Mouse (Mus musculus) small intestine, adult 2 months (tissue): ENCODE data around the gene Ppp1r8. TPM values are rescaled to one million over a fixed set of nuclear protein-coding genes. Genes with fewer than 3 reads are reported as not detected.

Experiments used
- H3K27ac ChIP-seq: fragments of 200-500 bp; 2 replicates; pipeline ENCODE4 v1.5.1; 2012; ENCODE audit warnings: low read depth, low read length, control low read depth, inconsistent platforms; ENCODE audit not compliant: insufficient read depth
- H3K27me3 ChIP-seq: fragments of 200-500 bp; 2 replicates; pipeline ENCODE4 v1.6.1; 2012; ENCODE audit warnings: mild to moderate bottlenecking, moderate library complexity, low read length, inconsistent platforms; ENCODE audit not compliant: control insufficient read depth, insufficient read depth
- H3K36me3 ChIP-seq: fragments of 200-500 bp; 2 replicates; pipeline ENCODE4 v1.6.1; 2012; ENCODE audit warnings: mild to moderate bottlenecking, low read length, control low read depth, inconsistent platforms; ENCODE audit not compliant: control insufficient read depth, insufficient read depth
- H3K4me1 ChIP-seq: fragments of 200-500 bp; 2 replicates; pipeline ENCODE4 v1.6.1; 2012; ENCODE audit warnings: low read length, inconsistent platforms, mixed read lengths; ENCODE audit not compliant: control insufficient read depth, insufficient read depth, insufficient read length
- H3K4me3 ChIP-seq: fragments of 200-500 bp; 2 replicates; pipeline ENCODE4 v1.5.1; 2012; ENCODE audit warnings: low read depth, mild to moderate bottlenecking, control low read depth, inconsistent platforms, low read length, moderate library complexity
- CTCF ChIP-seq: fragments of 200-500 bp; IDR thresholded peaks from 2 replicates; pipeline ENCODE4 v1.5.1; 2012; ENCODE audit warnings: low read depth, mild to moderate bottlenecking, control low read depth, inconsistent platforms, low read length, moderate library complexity, mixed read lengths; ENCODE audit not compliant: insufficient replicate concordance, insufficient read length; ENCODE audit errors: extremely low read depth
- POLR2A ChIP-seq: fragments of 200-500 bp; IDR thresholded peaks from 2 replicates; pipeline ENCODE4 v1.6.1; 2012; ENCODE audit warnings: low read depth, mild to moderate bottlenecking, control low read depth, inconsistent platforms, low read length, moderate library complexity
- WGBS: fragments of 180-500 bp; shearing (Covaris S2); methylation state at CpG from one replicate; pipeline ENCODE4 v1.1.7; 2018; 5-methylcytosine and 5-hydroxymethylcytosine counted together
- polyA plus RNA-seq: library from polyadenylated mRNA; depleted of rRNA; stranded (reverse); fragments of >200 nt; gene quantifications from 2 replicates; pipeline ENCODE4 v1.2.3, GENCODE M21; 2012; rRNA removed

Gene Ppp1r8
- 8.0 and 15.6 TPM in 2 replicates for polyA plus RNA-seq

GRCm38 (mm10) chr4:132842970-132843704 is at the start of gene Ppp1r8:
Gene Ppp1r8, minus strand, starts transcription at chr4:132843169.
- Histone ChIP-seq H3K27me3 (no peaks in the 10 kb centered on the region), H3K27ac (no peak within 1 kb of the TSS), H3K36me3 (peaks cover 5% of the 10 kb centered on the region), H3K4me3 (peak within 1 kb of the TSS; percentile 77), H3K4me1 (no peaks in the 10 kb centered on the region)
- peak; percentile 91 for TF ChIP-seq POLR2A
- peak; percentile 39; the same call in 1 of the 2 replicates for TF ChIP-seq CTCF
- 1% methylated on average over 40 of the region's 40 CpGs for WGBS

- Histone ChIP-seq H3K27ac (peak overlapping the region; percentile 38), H3K4me3 (peak overlapping the region; percentile 88)
Measured at GRCm38 (mm10) chr4:132884844-132885374, 41.9 kb upstream of the Ppp1r8 start.

GRCm38 (mm10) chr4:132884064-132884843 is 41.3 kb upstream of the Ppp1r8 start, which contains the start of gene Stx12:
Gene Stx12, minus strand, starts transcription at chr4:132884509.
- Histone ChIP-seq H3K4me3 (peak within 1 kb of the TSS; percentile 88), H3K27ac (peak within 1 kb of the TSS; percentile 92), H3K4me1 (peaks cover 14% of the 10 kb centered on the region; the same call in 1 of the 2 replicates), H3K36me3 (peaks cover 10% of the 10 kb centered on the region), H3K27me3 (no peaks in the 10 kb centered on the region)
- WGBS, result under 1% methylated on average over 72 of the region's 72 CpGs
- TF ChIP-seq CTCF (no peak), POLR2A (peak; percentile 92)

More at GRCm38 (mm10) chr4:132884844-132885374, 41.9 kb upstream of the Ppp1r8 start:
- 5% methylated on average over 9 of the region's 9 CpGs for WGBS
- Histone ChIP-seq H3K27me3 (no peaks in the 10 kb centered on the region), H3K4me1 (peaks cover 14% of the 10 kb centered on the region; the same call in 1 of the 2 replicates), H3K36me3 (peaks cover 7% of the 10 kb centered on the region)
- no peak for TF ChIP-seq CTCF
- TF ChIP-seq POLR2A, result no peak

GRCm38 (mm10) chr4:132883561-132884063 is 40.6 kb upstream of the Ppp1r8 start:
- H3K36me3 ChIP-seq, result peaks cover 10% of the 10 kb centered on the region
- H3K27me3 ChIP-seq, result no peaks in the 10 kb centered on the region
- peak overlapping the region; percentile 88 for H3K4me3 ChIP-seq
- H3K4me1 ChIP-seq, result peaks cover 14% of the 10 kb centered on the region; the same call in 1 of the 2 replicates
- TF ChIP-seq POLR2A (no peak), CTCF (no peak)
- H3K27ac ChIP-seq, result peak overlapping the region; percentile 92
- WGBS, result under 1% methylated on average over 21 of the region's 21 CpGs

- Histone ChIP-seq H3K27me3 (no peaks in the 10 kb centered on the region), H3K36me3 (peaks cover 23% of the 10 kb centered on the region), H3K4me3 (no peak overlapping the region), H3K27ac (peak overlapping the region; percentile 64), H3K4me1 (peaks cover 27% of the 10 kb centered on the region)
- WGBS, result 33% methylated on average over 7 of the region's 7 CpGs
- TF ChIP-seq CTCF, result no peak
- no peak for TF ChIP-seq POLR2A
Measured at GRCm38 (mm10) chr4:132874363-132875097, 31.6 kb upstream of the Ppp1r8 start.

- H3K4me1 ChIP-seq, result peaks cover 27% of the 10 kb centered on the region
- peak overlapping the region; percentile 64 for H3K27ac ChIP-seq
- no peaks in the 10 kb centered on the region for H3K27me3 ChIP-seq
- H3K4me3 ChIP-seq, result no peak overlapping the region
- 39% methylated on average over 11 of the region's 11 CpGs for WGBS
- peaks cover 28% of the 10 kb centered on the region for H3K36me3 ChIP-seq
- TF ChIP-seq CTCF (no peak), POLR2A (no peak)
Measured at GRCm38 (mm10) chr4:132873481-132874362, 30.8 kb upstream of the Ppp1r8 start.
